Mouse (Mus musculus) megakaryocyte, embryonic 14.5 days (primary cell): Measurements from ENCODE around the gene Snx3.

Experiments used
- FLI1 ChIP-seq: IDR thresholded peaks from 2 replicates; pipeline ENCODE4 v1.6.1; 2012; ENCODE audit warnings: low read length, inconsistent platforms, mixed read lengths
- GATA1 ChIP-seq: IDR thresholded peaks from 3 replicates; pipeline ENCODE4 v1.6.1; 2012; ENCODE audit warnings: mixed read lengths, low read length, inconsistent platforms, borderline replicate concordance

DNA sequence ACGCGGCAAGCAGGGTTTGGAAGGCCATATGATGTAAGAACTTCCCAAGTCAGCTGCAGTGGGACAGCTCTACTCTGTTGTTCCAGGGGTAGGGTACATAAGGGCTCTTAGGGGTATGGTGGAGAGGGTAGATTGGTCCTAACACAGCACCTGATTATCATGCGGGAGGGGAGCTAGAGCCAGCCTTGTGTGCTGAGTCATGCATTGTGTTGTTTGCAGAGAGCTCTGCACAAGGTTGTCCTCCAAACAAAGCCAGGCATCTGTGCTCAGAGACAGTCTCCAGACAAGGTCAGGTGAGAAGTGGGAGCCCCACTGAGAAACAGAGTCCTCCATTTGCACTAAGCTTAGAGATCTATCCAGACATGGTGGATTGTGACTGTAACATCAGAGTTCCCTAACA is 44.7 kb downstream of the Snx3 start:
- TF ChIP-seq GATA1 (no peak), FLI1 (no peak)
